13 mouse cellular contexts compared by ENCODE assay signal in genomic region chr10:117152247-117152646, GRCm38 (mm10). TPM values are rescaled to one million over a fixed set of nuclear protein-coding genes. Genes with fewer than 3 reads are reported as not detected.
DNase-seq lines count a peak whose midpoint lies in the region; ATAC-seq lines count a peak whose summit lies in the region.
"Had no signal": no experiment of that assay in that cellular context is flagged by ENCODE, and none has a peak within 500 bp of the region (broad histone marks: within the 10 kb centered on the region; RNA-seq: fewer than 3 reads in every experiment).

No protein-coding gene starts in this region.

- H3K27me3 ChIP-seq in heart, embryonic 14.5 days (ENCODE audit: control insufficient read depth, insufficient read depth, low read length), result no peaks in the 10 kb centered on the region
- peaks cover 7% of the 10 kb centered on the region; the same call in 1 of the 2 replicates for H3K27me3 ChIP-seq in midbrain, embryonic 11.5 days (ENCODE audit: control insufficient read depth, insufficient read depth, low read length)
- no peaks in the 10 kb centered on the region for H3K27me3 ChIP-seq in midbrain, embryonic 16.5 days (ENCODE audit: control insufficient read depth, insufficient read depth, low read depth, low read length)
- H3K27me3 ChIP-seq in embryonic facial prominence, embryonic 10.5 days (replicated peaks; ENCODE audit: low read depth, poor library complexity, severe bottlenecking), result peaks cover 12% of the 10 kb centered on the region
- no peaks in the 10 kb centered on the region for H3K27me3 ChIP-seq in stomach, embryonic 16.5 days (ENCODE audit: control insufficient read depth, insufficient read depth, low read length)
- H3K27me3 ChIP-seq: embryonic facial prominence, embryonic 13.5 days had no signal

- no peaks in the 10 kb centered on the region for H3K9me3 ChIP-seq in heart, embryonic 14.5 days (ENCODE audit: control insufficient read depth, low read length)
- H3K9me3 ChIP-seq in midbrain, embryonic 11.5 days (ENCODE audit: control insufficient read depth, low read length), result no peaks in the 10 kb centered on the region
- H3K9me3 ChIP-seq in midbrain, embryonic 16.5 days (replicated peaks; ENCODE audit: control insufficient read depth, low read length, poor library complexity, severe bottlenecking), result no peaks in the 10 kb centered on the region
- H3K9me3 ChIP-seq in embryonic facial prominence, embryonic 10.5 days, result no peaks in the 10 kb centered on the region
- H3K9me3 ChIP-seq in stomach, embryonic 16.5 days (replicated peaks; ENCODE audit: control insufficient read depth, low read length), result no peaks in the 10 kb centered on the region
- H3K9me3 ChIP-seq: embryonic facial prominence, embryonic 13.5 days; hindbrain, embryonic 13.5 days had no signal

- peak overlapping the region; percentile 64; the same call in 1 of the 2 replicates for H3K4me2 ChIP-seq in heart, embryonic 14.5 days (ENCODE audit: low read length)
- H3K4me2 ChIP-seq in midbrain, embryonic 11.5 days, result 0 out of 2 replicates have a peak overlapping the region, but pooled peaks have one; percentile 4
- no peak overlapping the region for H3K4me2 ChIP-seq in midbrain, embryonic 16.5 days (ENCODE audit: low read length)
- no peak overlapping the region for H3K4me2 ChIP-seq in stomach, embryonic 16.5 days (ENCODE audit: low read depth, low read length)
- H3K4me2 ChIP-seq: hindbrain, embryonic 13.5 days had no signal

- DNase-seq in heart, postnatal 4 days, result no peak
- DNase-seq in midbrain, embryonic 11.5 days (ENCODE audit: low spot score, missing footprints), result peak; percentile 90
- peak; percentile 29 for DNase-seq in embryonic facial prominence, embryonic 10.5 days (ENCODE audit: low spot score)
- no peak for DNase-seq in cerebellum, adult 9-10 months
- DNase-seq in kidney, adult 18-20 months, result no peak
- DNase-seq: cerebellum, adult 18-20 months; lung, postnatal 14 days; thymus, postnatal 36 days had no signal

- no peaks in the 10 kb centered on the region for H3K36me3 ChIP-seq in heart, embryonic 14.5 days (ENCODE audit: control insufficient read depth, insufficient read depth, low read length)
- H3K36me3 ChIP-seq in midbrain, embryonic 11.5 days (ENCODE audit: control insufficient read depth, insufficient read depth, low read length), result no peaks in the 10 kb centered on the region
- no peaks in the 10 kb centered on the region for H3K36me3 ChIP-seq in midbrain, embryonic 16.5 days (ENCODE audit: control insufficient read depth, insufficient read depth, low read length)
- no peaks in the 10 kb centered on the region for H3K36me3 ChIP-seq in embryonic facial prominence, embryonic 10.5 days (replicated peaks)
- H3K36me3 ChIP-seq in stomach, embryonic 16.5 days (ENCODE audit: control insufficient read depth, insufficient read depth, low read length), result no peaks in the 10 kb centered on the region
- H3K36me3 ChIP-seq: embryonic facial prominence, embryonic 13.5 days; hindbrain, embryonic 13.5 days had no signal

- no peak overlapping the region for H3K4me3 ChIP-seq in heart, embryonic 14.5 days (ENCODE audit: control insufficient read depth in 1 of 2, insufficient read depth in 1 of 2, low read depth in 1 of 2, low read length in 2 of 2)
- no peak overlapping the region for H3K4me3 ChIP-seq in midbrain, embryonic 11.5 days (ENCODE audit: low read depth, low read length)
- H3K4me3 ChIP-seq in midbrain, embryonic 16.5 days (ENCODE audit: low read depth, low read length), result no peak overlapping the region
- H3K4me3 ChIP-seq in embryonic facial prominence, embryonic 10.5 days, result no peak overlapping the region
- H3K4me3 ChIP-seq in stomach, embryonic 16.5 days (replicated peaks; ENCODE audit: low read length), result no peak overlapping the region
- H3K4me3 ChIP-seq: embryonic facial prominence, embryonic 13.5 days; hindbrain, embryonic 13.5 days had no signal

- H3K9ac ChIP-seq in heart, embryonic 14.5 days (ENCODE audit: low read length), result no peak overlapping the region
- H3K9ac ChIP-seq in midbrain, embryonic 11.5 days (ENCODE audit: low read length), result no peak overlapping the region
- no peak overlapping the region for H3K9ac ChIP-seq in midbrain, embryonic 16.5 days (ENCODE audit: low read depth, low read length)
- no peak overlapping the region for H3K9ac ChIP-seq in stomach, embryonic 16.5 days (ENCODE audit: low read length)
- H3K9ac ChIP-seq: embryonic facial prominence, embryonic 13.5 days; hindbrain, embryonic 13.5 days had no signal

- peaks cover 4 to 21% of the 10 kb centered on the region in 2 experiments; a peak in 3 of 4 replicates for H3K4me1 ChIP-seq in heart, embryonic 14.5 days (ENCODE audit: control insufficient read depth in 2 of 2, insufficient read depth in 2 of 2, low read length in 2 of 2)
- peaks cover 22% of the 10 kb centered on the region for H3K4me1 ChIP-seq in midbrain, embryonic 11.5 days (ENCODE audit: control insufficient read depth, insufficient read depth, low read length)
- peaks cover 15% of the 10 kb centered on the region for H3K4me1 ChIP-seq in midbrain, embryonic 16.5 days (ENCODE audit: control insufficient read depth, insufficient read depth, low read length)
- peaks cover 35% of the 10 kb centered on the region for H3K4me1 ChIP-seq in embryonic facial prominence, embryonic 10.5 days
- H3K4me1 ChIP-seq in stomach, embryonic 16.5 days (ENCODE audit: control insufficient read depth, insufficient read depth, low read length), result peaks cover 22% of the 10 kb centered on the region

- peak overlapping the region; percentile 18 to 60; a peak in 3 of 4 replicates for H3K27ac ChIP-seq in heart, embryonic 14.5 days (replicated peaks in 1 of 2; ENCODE audit: control insufficient read depth in 1 of 2, insufficient read depth in 1 of 2, low read depth in 2 of 2, low read length in 2 of 2)
- H3K27ac ChIP-seq in midbrain, embryonic 11.5 days (ENCODE audit: low read depth, low read length), result no peak overlapping the region
- H3K27ac ChIP-seq in midbrain, embryonic 16.5 days (ENCODE audit: low read length), result no peak overlapping the region
- peak overlapping the region; percentile 51 for H3K27ac ChIP-seq in embryonic facial prominence, embryonic 10.5 days (replicated peaks)
- H3K27ac ChIP-seq in stomach, embryonic 16.5 days (ENCODE audit: low read length), result peak overlapping the region; percentile 31; the same call in 1 of the 2 replicates
- H3K27ac ChIP-seq: embryonic facial prominence, embryonic 13.5 days; hindbrain, embryonic 13.5 days had no signal

- no peak for ATAC-seq in heart, embryonic 14.5 days (ENCODE audit: insufficient number of reproducible peaks, insufficient read depth, low FRiP score, low read depth)
- ATAC-seq in midbrain, embryonic 11.5 days (ENCODE audit: low FRiP score), result no peak
- no peak for ATAC-seq in midbrain, embryonic 16.5 days
- ATAC-seq in stomach, embryonic 16.5 days (ENCODE audit: insufficient read depth, low FRiP score), result no peak

- 23% methylated on average over 7 of the region's 7 CpGs for WGBS in heart, embryonic 14.5 days
- WGBS in midbrain, embryonic 11.5 days, result 9% methylated on average over 7 of the region's 7 CpGs
- 8% methylated on average over 7 of the region's 7 CpGs for WGBS in midbrain, embryonic 16.5 days
- WGBS in embryonic facial prominence, embryonic 10.5 days, result 10% methylated on average over 7 of the region's 7 CpGs
- WGBS in stomach, embryonic 16.5 days, result 23% methylated on average over 7 of the region's 7 CpGs

RNA-seq across cellular contexts. Expression of gene Frs2, which starts 3.9 kb away (rescaled TPM):
- polyA plus RNA-seq in heart, embryonic 14.5 days (2014; fragmentation: Nextera tagmentation; extraction: Ambion mirVana), result 25.4 and 26.1 TPM in 2 replicates
- 10 to 100 TPM; 23.5 to 25.6 TPM for total RNA-seq in heart, postnatal 4 days (2021)
- polyA plus RNA-seq in midbrain, embryonic 11.5 days (2014; fragmentation: Nextera tagmentation; extraction: Ambion mirVana), result 27.1 and 28.5 TPM in 2 replicates
- 19.7 and 20.2 TPM in 2 replicates for polyA plus RNA-seq in midbrain, embryonic 16.5 days (2015; fragmentation: Nextera tagmentation; extraction: Ambion mirVana)
- 20.4 and 21.6 TPM in 2 replicates for polyA plus RNA-seq in embryonic facial prominence, embryonic 10.5 days (2016; fragmentation: Nextera tagmentation; extraction: Ambion mirVana)
- 18.7 and 20.8 TPM in 2 replicates for polyA plus RNA-seq in stomach, embryonic 16.5 days (2015; fragmentation: Nextera tagmentation; extraction: Ambion mirVana)

Comparison
In these comparisons a context has a peak if more than half of its experiments do, and no peak if none do; other contexts are left out.
1. H3K4me2 ChIP-seq: peak in heart, embryonic 14.5 days (single experiment) and midbrain, embryonic 11.5 days (single experiment); none in midbrain, embryonic 16.5 days (single experiment) and stomach, embryonic 16.5 days (single experiment).
2. H3K27ac ChIP-seq: peak in heart, embryonic 14.5 days (2 of 2), embryonic facial prominence, embryonic 10.5 days (single experiment) and stomach, embryonic 16.5 days (single experiment); none in midbrain, embryonic 11.5 days (single experiment) and midbrain, embryonic 16.5 days (single experiment).
3. DNase-seq: peak in midbrain, embryonic 11.5 days (single experiment) and embryonic facial prominence, embryonic 10.5 days (single experiment); none in heart, postnatal 4 days (single experiment), cerebellum, adult 9-10 months (single experiment) and kidney, adult 18-20 months (single experiment).